Mouse (Mus musculus): ENCODE measurements around the gene Hoxc9. TPM values are rescaled to one million over a fixed set of nuclear protein-coding genes. Genes with fewer than 3 reads are reported as not detected.
A peak's percentile ranks its signal among the peaks of the same experiment; 100 is the strongest.

Hoxc9 gene
- total and polyA plus RNA-seq, 3 experiments = 0.12 to 0.26 TPM; not detected in 1

GRCm38 (mm10) chr15:103030142-103030541 lies 53.9 kb downstream of the Hoxc9 start:
- TF ChIP-seq KAT2A (IDR thresholded peaks at IDR 0.05; ENCODE audit: insufficient replicate concordance, low read length) = no peak
- TF ChIP-seq EP300 (IDR thresholded peaks at IDR 0.05; ENCODE audit: low read length) = no peak
- H3K36me3 ChIP-seq (replicated peaks in 1 of 2; ENCODE audit: control insufficient read depth in 1 of 2, insufficient read depth in 1 of 2, low read length in 1 of 2) = peaks cover 0 to 11% of the 10 kb centered on the region in 2 experiments
- dilution Hi-C loops (cut with MboI; ENCODE audit: extremely low pct_ligation_motif_present, extremely low pct_unique_long_range_greater_than_20kb, low sequenced_read_pairs) = no loop called here

GRCm38 (mm10) chr15:103032167-103032566 lies 55.9 kb downstream of the Hoxc9 start:
- dilution Hi-C loops (cut with MboI; ENCODE audit: extremely low pct_ligation_motif_present, extremely low pct_unique_long_range_greater_than_20kb, low sequenced_read_pairs) = no loop called here
- TF ChIP-seq TCF12 (IDR thresholded peaks at IDR 0.05; ENCODE audit: low read depth, low read length) = no peak
- TF ChIP-seq POLR2A (IDR thresholded peaks at IDR 0.05; ENCODE audit: low read depth, low read length) = no peak
- Histone ChIP-seq H3K9me3 (replicated peaks; ENCODE audit: low read length) (no peaks in the 10 kb centered on the region), H3K9ac (ENCODE audit: insufficient read depth, low read depth) (no peak overlapping the region), H3K4me1 (ENCODE audit: control insufficient read depth in 1 of 2, insufficient read depth in 2 of 2) (peaks cover 8 to 58% of the 10 kb centered on the region in 2 experiments; a peak in 3 of 4 replicates), H3K27ac (ENCODE audit: insufficient read depth, low read depth) (no peak overlapping the region), H3K36me3 (replicated peaks in 1 of 2; ENCODE audit: control insufficient read depth in 1 of 2, insufficient read depth in 1 of 2, low read length in 1 of 2) (peaks cover 0 to 7% of the 10 kb centered on the region in 2 experiments), H3K79me2 (replicated peaks; ENCODE audit: control insufficient read depth, extremely low read depth, insufficient read depth, poor library complexity, severe bottlenecking) (peaks cover 5% of the 10 kb centered on the region), H3K4me2 (ENCODE audit: insufficient read depth, low read depth, poor library complexity, severe bottlenecking) (no peak overlapping the region), H3K4me3 (replicated peaks in 1 of 3; ENCODE audit: low read depth in 2 of 3, low read length in 2 of 3, poor library complexity in 1 of 3) (no peak overlapping the region), H3K27me3 (replicated peaks) (no peaks in the 10 kb centered on the region)
- in situ Hi-C loops (cut with MboI; ENCODE audit: low pct_ligation_motif_present, low pct_unique_long_range_greater_than_20kb, low sequenced_read_pairs) = no loop called here
- no peak for DNase-seq (ENCODE audit: extremely low read depth)

More at GRCm38 (mm10) chr15:103030142-103030541, 53.9 kb downstream of the Hoxc9 start:
- in situ Hi-C loops (cut with MboI; ENCODE audit: low pct_ligation_motif_present, low pct_unique_long_range_greater_than_20kb, low sequenced_read_pairs) = no loop called here
- H3K79me2 ChIP-seq (replicated peaks; ENCODE audit: control insufficient read depth, extremely low read depth, insufficient read depth, poor library complexity, severe bottlenecking) = peaks cover 3% of the 10 kb centered on the region; the same call in 1 of the 2 replicates
- H3K4me1 ChIP-seq (ENCODE audit: control insufficient read depth in 1 of 2, insufficient read depth in 2 of 2) = peaks cover 8 to 52% of the 10 kb centered on the region in 2 experiments; a peak in 3 of 4 replicates
- no peak overlapping the region for H3K9ac ChIP-seq (ENCODE audit: insufficient read depth, low read depth)
- no peak overlapping the region for H3K27ac ChIP-seq (ENCODE audit: insufficient read depth, low read depth)
- H3K4me2 ChIP-seq (ENCODE audit: insufficient read depth, low read depth, poor library complexity, severe bottlenecking) = 0 out of 2 replicates have a peak overlapping the region, but pooled peaks have one; percentile 11
- no peaks in the 10 kb centered on the region for H3K9me3 ChIP-seq (replicated peaks; ENCODE audit: low read length)
- H3K27me3 ChIP-seq (replicated peaks) = no peaks in the 10 kb centered on the region
- H3K4me3 ChIP-seq (replicated peaks in 1 of 3; ENCODE audit: low read depth in 2 of 3, low read length in 2 of 3, poor library complexity in 1 of 3) = no peak overlapping the region
- DNase-seq (ENCODE audit: extremely low read depth) = no peak

DNA sequence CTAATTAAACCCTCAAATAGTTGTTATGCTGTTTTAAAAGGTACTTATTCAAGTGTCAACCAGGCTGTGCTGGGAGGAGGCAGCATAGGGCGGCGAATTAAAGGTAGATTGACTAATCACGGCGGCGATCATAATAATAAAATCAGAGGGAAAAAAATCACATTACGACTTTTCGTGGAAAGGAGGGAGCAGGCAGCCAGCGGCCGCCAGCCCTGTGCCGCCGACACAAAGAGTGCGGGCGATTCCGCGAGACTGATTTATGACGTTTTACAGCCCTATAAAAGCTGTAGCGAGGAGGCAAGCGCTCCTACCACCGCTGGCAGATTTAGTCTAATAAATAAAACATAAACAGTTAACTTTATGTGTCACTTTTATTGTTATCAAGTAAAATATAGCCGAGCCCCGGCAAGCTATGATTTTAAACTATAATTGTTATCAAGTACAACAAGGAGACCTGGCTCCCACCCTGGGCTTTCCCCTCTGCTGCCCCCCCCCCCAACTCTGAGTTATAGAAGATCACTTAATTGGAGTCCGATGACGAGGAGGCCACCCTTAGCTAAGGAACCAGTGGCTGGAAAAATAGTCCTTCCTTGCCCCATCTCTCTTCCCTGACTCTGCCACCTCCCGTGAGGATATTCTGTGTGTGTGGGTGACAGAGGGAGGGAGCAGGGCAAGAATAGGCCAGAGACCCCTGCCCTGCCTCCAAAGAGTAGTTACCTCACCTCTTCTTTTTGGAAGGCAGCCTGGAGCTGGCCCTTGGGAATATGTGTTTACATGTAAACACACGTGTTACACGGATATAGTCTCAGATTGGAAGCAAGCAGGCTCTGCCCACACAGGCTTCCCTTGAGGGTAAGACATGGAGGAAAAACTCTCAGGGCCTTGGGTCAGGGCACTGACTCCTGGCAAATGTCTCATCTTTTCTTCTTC lies 56.7 kb downstream of the Hoxc9 start:
- Histone ChIP-seq H3K36me3 (replicated peaks in 1 of 2; ENCODE audit: control insufficient read depth in 1 of 2, insufficient read depth in 1 of 2, low read length in 1 of 2) (peaks cover 0 to 8% of the 10 kb centered on the region in 2 experiments), H3K4me1 (ENCODE audit: control insufficient read depth in 1 of 2, insufficient read depth in 2 of 2) (peaks cover 7 to 58% of the 10 kb centered on the region in 2 experiments; a peak in 3 of 4 replicates), H3K27ac (ENCODE audit: insufficient read depth, low read depth) (no peak overlapping the region), H3K4me2 (ENCODE audit: insufficient read depth, low read depth, poor library complexity, severe bottlenecking) (no peak overlapping the region), H3K79me2 (replicated peaks; ENCODE audit: control insufficient read depth, extremely low read depth, insufficient read depth, poor library complexity, severe bottlenecking) (peaks cover 5% of the 10 kb centered on the region), H3K9ac (ENCODE audit: insufficient read depth, low read depth) (no peak overlapping the region), H3K27me3 (replicated peaks) (no peaks in the 10 kb centered on the region), H3K4me3 (replicated peaks in 1 of 3; ENCODE audit: low read depth in 2 of 3, low read length in 2 of 3, poor library complexity in 1 of 3) (no peak overlapping the region), H3K9me3 (replicated peaks; ENCODE audit: low read length) (no peaks in the 10 kb centered on the region)
- no peak for DNase-seq (ENCODE audit: extremely low read depth)
- dilution Hi-C loops (cut with MboI; ENCODE audit: extremely low pct_ligation_motif_present, extremely low pct_unique_long_range_greater_than_20kb, low sequenced_read_pairs) (no loop called here), in situ Hi-C loops (cut with MboI; ENCODE audit: low pct_ligation_motif_present, low pct_unique_long_range_greater_than_20kb, low sequenced_read_pairs) (no loop called here)
- TF ChIP-seq GABPA (IDR thresholded peaks at IDR 0.05; ENCODE audit: insufficient replicate concordance, low read depth, low read length) (no peak), JUN (IDR thresholded peaks at IDR 0.05; ENCODE audit: insufficient read depth, low read depth, low read length) (no peak), CTCF (conservative IDR thresholded peaks at IDR 0.05 in 1 of 2, IDR thresholded peaks at IDR 0.05 in 1 of 2; ENCODE audit: low read depth in 2 of 2, low read length in 2 of 2) (no peak), E2F4 (IDR thresholded peaks at IDR 0.05; ENCODE audit: insufficient replicate concordance, low read depth, low read length) (no peak), MAX (IDR thresholded peaks at IDR 0.05; ENCODE audit: low read length) (no peak), EP300 (IDR thresholded peaks at IDR 0.05; ENCODE audit: low read length) (no peak), IRF4 (IDR thresholded peaks at IDR 0.05; ENCODE audit: low read depth, low read length) (no peak), UBTF (IDR thresholded peaks at IDR 0.05; ENCODE audit: low read depth, low read length) (no peak), CHD1 (IDR thresholded peaks at IDR 0.05; ENCODE audit: low read depth, low read length) (no peak), BHLHE40 (IDR thresholded peaks at IDR 0.05; ENCODE audit: low read depth, low read length) (no peak), TCF12 (IDR thresholded peaks at IDR 0.05; ENCODE audit: low read depth, low read length) (no peak), ZNF384 (IDR thresholded peaks at IDR 0.05; ENCODE audit: low read depth, low read length) (no peak)

Measured in CH12.LX (cell line).